Mouse (Mus musculus): Measurements from ENCODE around the gene Abl1.

DNA sequence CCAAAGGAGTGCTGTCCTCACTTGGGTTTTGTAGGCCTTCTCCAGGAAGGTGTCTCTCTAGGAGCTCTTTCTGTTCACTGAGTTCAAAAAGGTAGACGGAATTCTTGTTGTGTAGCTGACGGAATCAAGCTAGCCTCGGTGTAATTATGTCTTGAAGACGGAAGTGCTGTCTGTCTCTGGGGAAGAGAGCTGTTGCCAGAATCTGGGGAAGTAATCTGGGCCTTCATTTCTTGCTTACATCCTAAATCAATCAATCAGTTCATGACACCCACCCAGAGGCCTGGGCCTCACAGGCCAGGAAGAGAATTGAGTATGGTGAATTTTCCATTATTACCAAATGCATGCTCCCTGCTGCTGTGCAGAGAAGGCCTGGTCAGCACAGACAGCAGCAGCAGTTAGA is 73.4 kb downstream of the Abl1 start:
- TF ChIP-seq CTCF (IDR thresholded peaks at IDR 0.05; ENCODE audit: borderline replicate concordance, extremely low read depth, insufficient read depth, insufficient read length), result no peak
- TF ChIP-seq POLR2A (IDR thresholded peaks at IDR 0.05; ENCODE audit: borderline replicate concordance, extremely low read depth, insufficient read depth, insufficient read length, poor library complexity, severe bottlenecking), result no peak

Measured in brain, embryonic 14.5 days (tissue).